Comparison of ENCODE assay signal across 8 mouse cellular contexts in the genomic region with DNA sequence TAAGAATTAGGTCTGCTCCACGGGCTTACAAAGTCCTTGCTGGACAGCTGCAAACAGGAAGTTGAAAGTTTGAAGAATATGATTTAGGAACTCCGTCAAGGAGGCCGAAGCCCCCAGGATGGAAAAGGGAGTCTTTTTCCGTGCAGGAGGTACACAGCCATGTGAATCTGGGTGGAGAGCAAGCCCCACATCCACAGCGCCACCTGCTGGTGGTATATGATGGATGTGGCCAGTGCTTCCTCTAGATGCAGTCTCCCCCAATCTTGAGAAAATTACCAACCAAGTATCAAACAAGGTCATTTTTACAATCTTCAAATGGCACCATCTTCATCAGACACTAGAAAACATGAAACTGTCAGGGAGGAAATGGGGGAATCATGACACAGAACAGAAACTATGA. TPM values are rescaled to one million over a fixed set of nuclear protein-coding genes. Genes with fewer than 3 reads are reported as not detected.
DNase-seq lines count a peak whose midpoint lies in the region; ATAC-seq and TF ChIP-seq lines count a peak whose summit lies in the region.
"Had no signal": no experiment of that assay in that cellular context is flagged by ENCODE, and none has a peak within 500 bp of the region (broad histone marks: within the 10 kb centered on the region; RNA-seq: fewer than 3 reads in every experiment).

No protein-coding gene starts in this region.

- peaks cover 48% of the 10 kb centered on the region for H3K36me3 ChIP-seq in intestine, postnatal 0 days (ENCODE audit: control insufficient read depth, insufficient read depth)
- peaks cover 30% of the 10 kb centered on the region for H3K36me3 ChIP-seq in intestine, embryonic 16.5 days (ENCODE audit: control insufficient read depth, insufficient read depth, low read length)
- H3K36me3 ChIP-seq in C2C12 (ENCODE audit: control insufficient read depth, insufficient read depth): peaks cover 84% of the 10 kb centered on the region

- no peak overlapping the region for H3K4me2 ChIP-seq in intestine, postnatal 0 days (replicated peaks; ENCODE audit: low read depth)
- no peak overlapping the region for H3K4me2 ChIP-seq in intestine, embryonic 16.5 days (ENCODE audit: low read depth, low read length)
- H3K4me2 ChIP-seq: liver, embryonic 15.5 days had no signal

- no peak overlapping the region for H3K4me3 ChIP-seq in intestine, postnatal 0 days (ENCODE audit: low read depth, low read length)
- H3K4me3 ChIP-seq in intestine, embryonic 16.5 days (ENCODE audit: low read length): no peak overlapping the region
- H3K4me3 ChIP-seq in C2C12 (ENCODE audit: insufficient read depth, poor library complexity, severe bottlenecking): no peak overlapping the region
- H3K4me3 ChIP-seq: liver, embryonic 15.5 days had no signal

- 48% methylated on average over 5 of the region's 5 CpGs for WGBS in intestine, postnatal 0 days
- WGBS in intestine, embryonic 16.5 days: 53% methylated on average over 5 of the region's 5 CpGs

- H3K79me2 ChIP-seq in C2C12 (ENCODE audit: control insufficient read depth, insufficient read depth): peaks cover 52% of the 10 kb centered on the region

- H3K9me3 ChIP-seq in intestine, postnatal 0 days (ENCODE audit: control insufficient read depth): no peaks in the 10 kb centered on the region
- H3K9me3 ChIP-seq in intestine, embryonic 16.5 days (ENCODE audit: control insufficient read depth, low read length): no peaks in the 10 kb centered on the region
- H3K9me3 ChIP-seq: liver, embryonic 15.5 days had no signal

- no peak overlapping the region for H3K9ac ChIP-seq in intestine, postnatal 0 days (ENCODE audit: low read depth, low read length)
- no peak overlapping the region for H3K9ac ChIP-seq in intestine, embryonic 16.5 days (ENCODE audit: low read depth, low read length)
- H3K9ac ChIP-seq: liver, embryonic 15.5 days had no signal

- TF ChIP-seq CTCF in intestine, postnatal 0 days (IDR thresholded peaks at IDR 0.05; ENCODE audit: low read depth): peak; percentile 94
- peak; percentile 85 for TF ChIP-seq CTCF in C2C12 (IDR thresholded peaks at IDR 0.05; ENCODE audit: control insufficient read depth, insufficient read depth, insufficient read length)

- peaks cover 27% of the 10 kb centered on the region for H3K79me3 ChIP-seq in C2C12 (ENCODE audit: low read depth)

- peak; percentile 30 for DNase-seq in MEL-GATA-1-ER (ENCODE audit: extremely low read depth, low read depth)
- DNase-seq in left cerebral cortex, postnatal 4 days: peak; percentile 76
- DNase-seq in right cerebral cortex, postnatal 14 days: peak; percentile 79

- ATAC-seq in intestine, postnatal 0 days: no peak
- ATAC-seq in intestine, embryonic 16.5 days: no peak
- 0 out of 2 replicates have a peak, but pooled peaks have one; percentile 41 for ATAC-seq in common myeloid progenitor, adult 5-6 weeks (replicated peaks; ENCODE audit: low read depth, poor library complexity, severe bottlenecking)

- intact Hi-C loops in left cerebral cortex, postnatal 4 days (cut with DNase I): no loop called here

- H3ac ChIP-seq in C2C12 (ENCODE audit: control insufficient read depth, insufficient read length, low read depth): no peak overlapping the region

- H3K27me3 ChIP-seq in intestine, postnatal 0 days (replicated peaks; ENCODE audit: control insufficient read depth, insufficient read depth, low read length): no peaks in the 10 kb centered on the region
- no peaks in the 10 kb centered on the region for H3K27me3 ChIP-seq in intestine, embryonic 16.5 days (replicated peaks; ENCODE audit: control insufficient read depth, insufficient read depth, low read length)
- H3K27me3 ChIP-seq in C2C12 (ENCODE audit: control insufficient read depth, insufficient read depth, insufficient read length): no peaks in the 10 kb centered on the region
- H3K27me3 ChIP-seq: liver, embryonic 15.5 days had no signal

- H3K27ac ChIP-seq in intestine, postnatal 0 days (ENCODE audit: low read depth, low read length): no peak overlapping the region
- H3K27ac ChIP-seq in intestine, embryonic 16.5 days (ENCODE audit: low read length): no peak overlapping the region
- H3K27ac ChIP-seq: liver, embryonic 15.5 days had no signal

- no peaks in the 10 kb centered on the region for H3K4me1 ChIP-seq in intestine, postnatal 0 days (replicated peaks; ENCODE audit: control insufficient read depth, insufficient read depth, low read length)
- H3K4me1 ChIP-seq in intestine, embryonic 16.5 days (ENCODE audit: control insufficient read depth, insufficient read depth, low read length): peaks cover 14% of the 10 kb centered on the region

TF ChIP-seq in C2C12, 6 proteins besides CTCF, POLR2A, EP300 and RAD21:
- TF ChIP-seq MYOG (IDR thresholded peaks at IDR 0.05; ENCODE audit: control insufficient read depth, extremely low read depth, insufficient read length) (no peak), FOSL1 (IDR thresholded peaks at IDR 0.05; ENCODE audit: insufficient read depth, low read length, poor library complexity, severe bottlenecking) (no peak), MAX (IDR thresholded peaks at IDR 0.05) (no peak), MYOD1 (IDR thresholded peaks at IDR 0.05; ENCODE audit: control insufficient read depth, insufficient read length, low read depth) (no peak), USF1 (IDR thresholded peaks at IDR 0.05; ENCODE audit: low read depth) (no peak), CEBPB (IDR thresholded peaks at IDR 0.05; ENCODE audit: low read depth) (no peak)

RNA-seq across cellular contexts. Expression of a gene that starts 5.0 kb away (rescaled TPM):
- 32.9 and 33.1 TPM in 2 replicates for polyA plus RNA-seq in intestine, postnatal 0 days (2015; fragmentation: Nextera tagmentation; extraction: Ambion mirVana)
- polyA plus RNA-seq in intestine, embryonic 16.5 days (2015; fragmentation: Nextera tagmentation; extraction: Ambion mirVana): 90.1 and 101 TPM in 2 replicates
- polyA plus RNA-seq in C2C12 (2012; fragmentation: generic; extraction: Trizol): 126 TPM
- total RNA-seq in common myeloid progenitor, adult 5-6 weeks (2017): 188 TPM in 2 replicates
- total RNA-seq in left cerebral cortex, postnatal 4 days (2021): 10 to 100 TPM; 12.5 to 14.3 TPM

RNA-seq across cellular contexts. Expression of a gene that starts 8.5 kb away (rescaled TPM):
- 81.2 and 81.6 TPM in 2 replicates for polyA plus RNA-seq in intestine, postnatal 0 days (2015; fragmentation: Nextera tagmentation; extraction: Ambion mirVana)
- 73.7 and 77.0 TPM in 2 replicates for polyA plus RNA-seq in intestine, embryonic 16.5 days (2015; fragmentation: Nextera tagmentation; extraction: Ambion mirVana)
- 29.1 TPM for polyA plus RNA-seq in C2C12 (2012; fragmentation: generic; extraction: Trizol)
- 27.9 and 32.5 TPM in 2 replicates for total RNA-seq in common myeloid progenitor, adult 5-6 weeks (2017)
- 10 to 100 TPM; 37.2 to 41.2 TPM for total RNA-seq in left cerebral cortex, postnatal 4 days (2021)

RNA-seq across cellular contexts. Expression of a gene that starts 18.7 kb away (rescaled TPM):
- polyA plus RNA-seq in intestine, postnatal 0 days (2015; fragmentation: Nextera tagmentation; extraction: Ambion mirVana): 36.3 and 39.2 TPM in 2 replicates
- polyA plus RNA-seq in intestine, embryonic 16.5 days (2015; fragmentation: Nextera tagmentation; extraction: Ambion mirVana): 32.0 and 35.6 TPM in 2 replicates
- polyA plus RNA-seq in C2C12 (2012; fragmentation: generic; extraction: Trizol): 2.8 TPM
- 0.55 TPM in 1 of 2 replicates, not detected in the other for total RNA-seq in common myeloid progenitor, adult 5-6 weeks (2017)
- 100 to 1,000 TPM; 494 to 504 TPM for total RNA-seq in left cerebral cortex, postnatal 4 days (2021)

RNA-seq across cellular contexts. Expression of a gene that starts 51.8 kb away (rescaled TPM):
- 22.7 and 23.9 TPM in 2 replicates for polyA plus RNA-seq in intestine, postnatal 0 days (2015; fragmentation: Nextera tagmentation; extraction: Ambion mirVana)
- 26.6 and 29.2 TPM in 2 replicates for polyA plus RNA-seq in intestine, embryonic 16.5 days (2015; fragmentation: Nextera tagmentation; extraction: Ambion mirVana)
- 6.7 TPM for polyA plus RNA-seq in C2C12 (2012; fragmentation: generic; extraction: Trizol)
- 20.7 and 46.4 TPM in 2 replicates for total RNA-seq in common myeloid progenitor, adult 5-6 weeks (2017)
- 10 to 100 TPM; 23.2 to 25.3 TPM for total RNA-seq in left cerebral cortex, postnatal 4 days (2021)
